Mouse (Mus musculus): ENCODE measurements at regions not wholly inside any gene's neighbourhood (a gene's known extent, or its start where the extent isn't known, plus 50 kb on each side); places are given as distances from the start of the nearest gene placed in this dataset.
A peak's percentile ranks its signal among the peaks of the same experiment; 100 is the strongest.

- 90% methylated on average over 7 of the region's 7 CpGs for WGBS
- Histone ChIP-seq H3K9me3 (replicated peaks) (no peaks in the 10 kb centered on the region), H3K27ac (replicated peaks) (no peak overlapping the region), H3K4me1 (0 out of 2 replicates have a peak, but pooled peaks cover 2% of the 10 kb centered on the region), H3K36me3 (no peaks in the 10 kb centered on the region), H3K4me3 (no peak overlapping the region), H3K27me3 (ENCODE audit: low read depth, poor library complexity, severe bottlenecking) (no peaks in the 10 kb centered on the region)
- no peak for DNase-seq (ENCODE audit: low spot score)
Observed at GRCm38 (mm10) chr10:99620489-99620888, 139.0 kb downstream of the Csl start.

GRCm38 (mm10) chr10:99627355-99627754, 132.1 kb downstream of the Csl start:
- Histone ChIP-seq H3K27ac (replicated peaks) (no peak overlapping the region), H3K4me1 (peaks cover 11% of the 10 kb centered on the region), H3K27me3 (ENCODE audit: low read depth, poor library complexity, severe bottlenecking) (no peaks in the 10 kb centered on the region), H3K36me3 (no peaks in the 10 kb centered on the region), H3K9me3 (replicated peaks) (no peaks in the 10 kb centered on the region), H3K4me3 (no peak overlapping the region)
- no peak for DNase-seq (ENCODE audit: low spot score)
- WGBS = 85% methylated on average over 6 of the region's 6 CpGs

DNA sequence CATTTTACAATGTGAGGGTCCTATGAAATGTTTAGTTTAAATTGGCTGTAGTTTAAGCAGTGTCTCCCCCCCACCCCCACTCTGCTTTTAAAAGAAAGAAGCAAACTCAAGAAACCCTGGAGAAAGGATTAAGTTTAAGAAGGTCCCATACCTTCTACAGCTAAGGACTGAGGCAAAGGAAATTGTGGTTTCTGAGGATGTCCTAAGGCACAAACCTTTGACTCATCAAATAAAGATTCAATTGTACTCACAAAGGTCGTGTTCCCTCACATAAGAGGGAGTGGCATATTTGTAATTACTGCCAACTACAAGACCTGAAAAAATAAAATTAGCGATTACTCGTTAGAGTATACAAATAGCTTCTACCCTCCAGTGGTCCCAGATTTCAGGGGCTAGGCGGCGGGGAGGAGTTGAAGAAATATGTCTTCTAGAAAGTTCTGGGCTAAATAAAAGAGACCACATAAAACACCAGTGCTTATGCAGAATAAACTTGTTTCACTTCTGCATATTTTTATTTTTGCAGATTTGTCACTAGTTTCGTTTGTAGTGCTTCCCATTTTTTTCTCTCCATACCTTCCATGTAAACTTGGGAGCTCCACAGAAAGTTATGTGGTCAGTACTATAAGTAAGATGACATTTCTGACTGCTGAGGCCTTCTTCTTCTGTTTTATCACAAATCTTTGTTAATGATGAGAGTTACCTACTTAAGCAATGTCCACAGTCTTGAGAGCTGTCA, 127.0 kb downstream of the Csl start:
- Histone ChIP-seq H3K27me3 (ENCODE audit: low read depth, poor library complexity, severe bottlenecking) (no peaks in the 10 kb centered on the region), H3K36me3 (no peaks in the 10 kb centered on the region), H3K4me1 (peaks cover 14% of the 10 kb centered on the region), H3K4me3 (no peak overlapping the region), H3K27ac (replicated peaks) (no peak overlapping the region), H3K9me3 (replicated peaks) (no peaks in the 10 kb centered on the region)
- no peak for DNase-seq (ENCODE audit: low spot score)
- 78% methylated on average over 6 of the region's 6 CpGs for WGBS

GRCm38 (mm10) chr10:99635796-99636195, 123.7 kb downstream of the Csl start:
- Histone ChIP-seq H3K27me3 (ENCODE audit: low read depth, poor library complexity, severe bottlenecking) (no peaks in the 10 kb centered on the region), H3K4me3 (no peak overlapping the region), H3K9me3 (replicated peaks) (no peaks in the 10 kb centered on the region), H3K4me1 (peaks cover 14% of the 10 kb centered on the region), H3K27ac (replicated peaks) (no peak overlapping the region), H3K36me3 (no peaks in the 10 kb centered on the region)
- DNase-seq (ENCODE audit: low spot score) = no peak
- WGBS = 87% methylated on average over 4 of the region's 4 CpGs

GRCm38 (mm10) chr10:99639022-99639421, 120.4 kb downstream of the Csl start:
- no peak overlapping the region for H3K27ac ChIP-seq (replicated peaks)
- 92% methylated on average over 7 of the region's 7 CpGs for WGBS
- peaks cover 6% of the 10 kb centered on the region for H3K4me1 ChIP-seq
- no peaks in the 10 kb centered on the region for H3K27me3 ChIP-seq (ENCODE audit: low read depth, poor library complexity, severe bottlenecking)
- H3K4me3 ChIP-seq = no peak overlapping the region
- H3K9me3 ChIP-seq (replicated peaks) = no peaks in the 10 kb centered on the region
- no peaks in the 10 kb centered on the region for H3K36me3 ChIP-seq
- DNase-seq (ENCODE audit: low spot score) = no peak

GRCm38 (mm10) chr10:99639469-99639868, 120.0 kb downstream of the Csl start:
- Histone ChIP-seq H3K27me3 (ENCODE audit: low read depth, poor library complexity, severe bottlenecking) (no peaks in the 10 kb centered on the region), H3K27ac (replicated peaks) (no peak overlapping the region), H3K4me1 (peaks cover 5% of the 10 kb centered on the region), H3K4me3 (no peak overlapping the region), H3K9me3 (replicated peaks) (no peaks in the 10 kb centered on the region), H3K36me3 (no peaks in the 10 kb centered on the region)
- no peak for DNase-seq (ENCODE audit: low spot score)
- WGBS = 70% methylated on average over 5 of the region's 5 CpGs

- no peaks in the 10 kb centered on the region for H3K9me3 ChIP-seq (replicated peaks)
- 20% methylated on average over 11 of the region's 11 CpGs for WGBS
- no peaks in the 10 kb centered on the region for H3K27me3 ChIP-seq (ENCODE audit: low read depth, poor library complexity, severe bottlenecking)
- H3K4me1 ChIP-seq = no peaks in the 10 kb centered on the region
- H3K36me3 ChIP-seq = no peaks in the 10 kb centered on the region
- DNase-seq (ENCODE audit: low spot score) = peak; percentile 58
- H3K4me3 ChIP-seq = no peak overlapping the region
- H3K27ac ChIP-seq (replicated peaks) = no peak overlapping the region
Observed at GRCm38 (mm10) chr10:99641784-99642183, 117.7 kb downstream of the Csl start.

DNA sequence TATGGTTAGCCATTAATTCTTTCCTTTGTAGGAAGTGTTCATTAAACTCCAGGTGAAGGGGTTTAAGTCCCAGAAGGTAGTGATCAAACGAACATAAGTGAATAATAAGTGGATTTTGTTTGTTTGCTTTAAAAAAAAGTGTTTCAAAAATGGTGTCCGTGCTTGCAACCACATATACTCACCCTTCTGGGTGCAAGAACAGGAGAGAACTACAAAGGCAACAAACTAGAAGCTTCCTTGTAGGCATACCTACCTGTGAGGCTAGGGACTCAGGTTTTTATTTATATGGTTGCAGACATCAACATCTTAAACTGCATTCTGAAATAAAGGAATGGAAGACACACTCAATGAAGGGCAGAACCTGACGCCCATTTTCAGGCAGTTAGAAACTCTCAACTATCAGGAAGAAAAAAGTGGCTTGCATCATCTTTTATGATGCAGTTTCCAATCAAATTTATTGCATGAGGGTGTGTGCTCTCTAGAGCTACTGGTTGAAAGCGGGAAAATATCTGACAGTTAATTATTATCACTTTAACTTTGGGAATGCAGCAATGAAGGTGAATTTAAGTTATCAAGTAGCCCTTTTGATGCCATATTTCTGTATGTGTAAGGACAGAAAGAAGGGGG, 117.1 kb downstream of the Csl start:
- 75% methylated on average over 4 of the region's 4 CpGs for WGBS
- no peaks in the 10 kb centered on the region for H3K9me3 ChIP-seq (replicated peaks)
- H3K4me1 ChIP-seq = no peaks in the 10 kb centered on the region
- no peaks in the 10 kb centered on the region for H3K36me3 ChIP-seq
- no peak overlapping the region for H3K27ac ChIP-seq (replicated peaks)
- no peaks in the 10 kb centered on the region for H3K27me3 ChIP-seq (ENCODE audit: low read depth, poor library complexity, severe bottlenecking)
- no peak for DNase-seq (ENCODE audit: low spot score)
- H3K4me3 ChIP-seq = no peak overlapping the region

- WGBS = 44% methylated on average over 2 of the region's 2 CpGs
- H3K9me3 ChIP-seq (replicated peaks) = no peaks in the 10 kb centered on the region
- H3K4me3 ChIP-seq = no peak overlapping the region
- no peak overlapping the region for H3K27ac ChIP-seq (replicated peaks)
- H3K36me3 ChIP-seq = no peaks in the 10 kb centered on the region
- H3K4me1 ChIP-seq = no peaks in the 10 kb centered on the region
- no peaks in the 10 kb centered on the region for H3K27me3 ChIP-seq (ENCODE audit: low read depth, poor library complexity, severe bottlenecking)
- no peak for DNase-seq (ENCODE audit: low spot score)
Observed at GRCm38 (mm10) chr10:99644981-99645380, 114.5 kb downstream of the Csl start.

- no peaks in the 10 kb centered on the region for H3K36me3 ChIP-seq
- no peak overlapping the region for H3K27ac ChIP-seq (replicated peaks)
- DNase-seq (ENCODE audit: low spot score) = no peak
- no peaks in the 10 kb centered on the region for H3K4me1 ChIP-seq
- WGBS = 92% methylated on average over 1 of the region's 1 CpGs
- no peaks in the 10 kb centered on the region for H3K9me3 ChIP-seq (replicated peaks)
- H3K27me3 ChIP-seq (ENCODE audit: low read depth, poor library complexity, severe bottlenecking) = no peaks in the 10 kb centered on the region
- H3K4me3 ChIP-seq = no peak overlapping the region
Observed at GRCm38 (mm10) chr10:99652011-99652410, 107.4 kb downstream of the Csl start.

- Histone ChIP-seq H3K27ac (replicated peaks) (no peak overlapping the region), H3K4me1 (no peaks in the 10 kb centered on the region), H3K4me3 (no peak overlapping the region), H3K27me3 (ENCODE audit: low read depth, poor library complexity, severe bottlenecking) (no peaks in the 10 kb centered on the region), H3K36me3 (no peaks in the 10 kb centered on the region), H3K9me3 (replicated peaks) (no peaks in the 10 kb centered on the region)
- no peak for DNase-seq (ENCODE audit: low spot score)
- WGBS = 88% methylated on average over 4 of the region's 4 CpGs
Observed at GRCm38 (mm10) chr10:99654284-99654683, 105.2 kb downstream of the Csl start.

GRCm38 (mm10) chr10:99676557-99677098, 82.8 kb downstream of the Csl start:
- Histone ChIP-seq H3K4me1 (0 out of 2 replicates have a peak, but pooled peaks cover 4% of the 10 kb centered on the region), H3K4me3 (no peak overlapping the region), H3K27ac (replicated peaks) (no peak overlapping the region), H3K27me3 (ENCODE audit: low read depth, poor library complexity, severe bottlenecking) (no peaks in the 10 kb centered on the region), H3K9me3 (replicated peaks) (no peaks in the 10 kb centered on the region), H3K36me3 (no peaks in the 10 kb centered on the region)
- WGBS = 78% methylated on average over 3 of the region's 3 CpGs
- DNase-seq (ENCODE audit: low spot score) = no peak

DNA sequence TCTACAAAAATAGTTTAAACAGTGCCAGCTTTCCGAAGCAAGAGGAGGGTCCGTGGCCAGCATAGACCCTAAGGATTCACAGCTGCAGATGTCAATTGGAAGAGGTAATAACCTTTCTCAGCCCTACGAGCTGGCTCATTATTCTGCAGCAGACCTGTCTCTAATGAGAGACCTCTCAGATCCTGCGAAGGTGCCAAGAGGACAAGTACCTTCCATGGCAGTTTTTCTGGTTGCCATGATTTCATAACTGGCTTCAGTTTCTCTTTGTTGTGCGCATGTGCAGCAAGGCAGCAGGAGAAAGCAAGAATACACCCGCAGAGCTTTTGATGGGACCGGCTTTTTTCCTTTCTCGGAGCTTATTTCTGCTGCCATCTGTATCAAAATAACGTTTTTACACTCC, 81.4 kb downstream of the Csl start:
- H3K4me1 ChIP-seq = peaks cover 16% of the 10 kb centered on the region
- H3K4me3 ChIP-seq = no peak overlapping the region
- DNase-seq (ENCODE audit: low spot score) = no peak
- no peaks in the 10 kb centered on the region for H3K27me3 ChIP-seq (ENCODE audit: low read depth, poor library complexity, severe bottlenecking)
- no peak overlapping the region for H3K27ac ChIP-seq (replicated peaks)
- H3K9me3 ChIP-seq (replicated peaks) = no peaks in the 10 kb centered on the region
- no peaks in the 10 kb centered on the region for H3K36me3 ChIP-seq
- WGBS = 85% methylated on average over 9 of the region's 9 CpGs

Data from midbrain, embryonic 10.5 days (tissue).